Mouse (Mus musculus) embryonic facial prominence, embryonic 10.5 days (tissue): ENCODE measurements around the gene Pitx3. TPM values are rescaled to one million over a fixed set of nuclear protein-coding genes. Genes with fewer than 3 reads are reported as not detected.

Experiments
- DNase-seq: peaks from one replicate; pipeline ENCODE4 v3.0.0-alpha.2; 2017; ENCODE audit warnings: low spot score
- H3K27ac ChIP-seq: fragments of 300-500 bp; sonication (generic); replicated peaks from 2 replicates; pipeline ENCODE4 v1.5.1; 2016; ENCODE audit warnings: mild to moderate bottlenecking
- H3K27me3 ChIP-seq: fragments of 300-500 bp; sonication (generic); replicated peaks from 2 replicates; pipeline ENCODE4 v1.6.1; 2016; ENCODE audit warnings: low read depth, mild to moderate bottlenecking; ENCODE audit not compliant: poor library complexity, severe bottlenecking
- H3K36me3 ChIP-seq: fragments of 300-500 bp; sonication (generic); replicated peaks from 2 replicates; pipeline ENCODE4 v1.6.1; 2016; ENCODE audit warnings: mild to moderate bottlenecking, moderate library complexity
- H3K4me1 ChIP-seq: fragments of 300-500 bp; sonication (generic); 2 replicates; pipeline ENCODE4 v1.6.1; 2016
- H3K4me3 ChIP-seq: fragments of 300-500 bp; sonication (generic); 2 replicates; pipeline ENCODE4 v1.5.1; 2016; ENCODE audit warnings: mild to moderate bottlenecking, moderate library complexity
- H3K9me3 ChIP-seq: fragments of 300-500 bp; sonication (generic); 2 replicates; pipeline ENCODE4 v1.6.1; 2016; ENCODE audit warnings: mild to moderate bottlenecking
- WGBS: fragments of 180-500 bp; shearing (Covaris S2); methylation state at CpG from one replicate; pipeline ENCODE4 v1.1.7; 2016; 5-methylcytosine and 5-hydroxymethylcytosine counted together
- polyA plus RNA-seq: library from polyadenylated mRNA; unstranded; fragments of >200 nt; fragmentation: Nextera tagmentation; extraction: Ambion mirVana; gene quantifications from 2 replicates; pipeline ENCODE4 v1.2.1, GENCODE M21; 2016

Pitx3 gene
- polyA plus RNA-seq, 1 experiment from 2014 or later, result 0.71 TPM

DNA sequence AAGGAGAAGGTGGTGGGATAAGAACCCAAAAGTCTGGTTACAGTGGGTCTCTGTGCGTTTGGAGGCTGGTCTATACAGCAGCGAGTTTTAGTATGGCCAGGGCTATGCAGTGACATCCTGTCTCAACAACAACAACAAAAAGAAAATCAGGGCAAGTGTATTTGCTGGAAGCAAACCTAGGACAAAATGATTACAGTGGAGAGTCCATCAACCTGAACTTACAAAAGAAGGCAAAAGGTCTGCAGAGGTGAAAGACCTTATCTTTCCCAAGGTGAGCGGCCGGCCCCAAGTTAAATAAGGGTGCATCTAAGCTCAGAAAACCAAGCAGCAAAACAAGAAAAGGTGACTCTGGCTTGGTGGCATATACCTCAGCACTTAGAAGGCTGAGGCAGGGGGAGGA is 56.5 kb downstream of the Pitx3 start:
- no peak overlapping the region for H3K4me3 ChIP-seq
- no peaks in the 10 kb centered on the region for H3K4me1 ChIP-seq
- WGBS, result 84% methylated on average over 4 of the region's 4 CpGs

DNA sequence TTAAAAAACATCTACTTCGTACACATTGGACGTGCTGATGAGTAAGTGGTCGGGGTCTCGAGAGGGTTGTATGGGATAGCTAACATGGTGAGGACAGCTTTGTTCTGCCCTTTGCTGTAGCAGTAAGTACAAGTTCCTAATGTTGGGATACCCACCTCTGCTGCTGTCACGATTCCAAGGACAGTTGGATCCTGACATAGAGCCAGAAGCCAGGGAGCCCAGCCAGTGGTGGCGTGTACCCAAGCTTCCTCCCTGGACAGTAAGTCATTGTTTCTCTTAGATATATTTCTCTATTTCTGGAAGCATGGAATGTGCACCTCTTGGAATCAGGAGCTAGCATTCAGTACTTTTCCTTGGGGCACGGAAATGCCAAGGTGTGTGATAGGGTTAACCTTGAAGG is 60.3 kb downstream of the Pitx3 start:
- peak; percentile 5 for DNase-seq
- no peak overlapping the region for H3K4me3 ChIP-seq
- H3K4me1 ChIP-seq, result no peaks in the 10 kb centered on the region

More for the DNA sequence above, 56.5 kb downstream of the Pitx3 start:
- H3K27ac ChIP-seq, result no peak overlapping the region
- no peaks in the 10 kb centered on the region for H3K27me3 ChIP-seq
- peaks cover under 1% of the 10 kb centered on the region for H3K36me3 ChIP-seq
- H3K9me3 ChIP-seq, result no peaks in the 10 kb centered on the region
- DNase-seq, result no peak

DNA sequence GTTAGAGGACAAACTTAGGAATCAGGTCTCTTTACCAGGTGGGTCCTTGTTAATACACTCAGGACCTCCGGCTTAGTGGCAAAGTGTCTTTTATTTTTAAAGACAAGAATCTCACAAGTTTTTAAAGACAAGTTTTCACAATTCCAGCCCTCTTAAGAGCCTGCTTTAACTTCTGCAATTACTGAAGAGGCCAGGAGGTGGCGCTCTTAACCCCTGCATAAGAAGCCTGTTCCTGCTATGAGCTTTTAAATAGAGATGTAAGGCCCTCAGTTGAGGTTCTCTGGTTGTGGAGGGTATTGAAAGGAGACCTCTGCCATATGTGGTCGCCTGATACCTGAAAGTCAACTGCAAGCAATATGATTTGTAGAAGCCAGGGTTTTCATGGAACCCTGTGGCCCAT is 61.8 kb downstream of the Pitx3 start:
- WGBS, result 57% methylated on average over 3 of the region's 3 CpGs
- H3K27ac ChIP-seq, result no peak overlapping the region
- no peaks in the 10 kb centered on the region for H3K27me3 ChIP-seq
- H3K9me3 ChIP-seq, result no peaks in the 10 kb centered on the region
- H3K4me3 ChIP-seq, result no peak overlapping the region
- no peaks in the 10 kb centered on the region for H3K4me1 ChIP-seq
- peaks cover 54% of the 10 kb centered on the region for H3K36me3 ChIP-seq
- DNase-seq, result peak; percentile 50

More for the DNA sequence above, 60.3 kb downstream of the Pitx3 start:
- Histone ChIP-seq H3K27me3 (no peaks in the 10 kb centered on the region), H3K36me3 (peaks cover 39% of the 10 kb centered on the region), H3K9me3 (no peaks in the 10 kb centered on the region), H3K27ac (no peak overlapping the region)
- 83% methylated on average over 7 of the region's 7 CpGs for WGBS

Other genes starting within 250 kb of the Pitx3 start
- gene Armh3, start 149.8 kb downstream of the Pitx3 start, polyA plus RNA-seq, result 18.4 and 19.1 TPM in 2 replicates
- 4.4 and 5.0 TPM in 2 replicates for gene Hps6, start 144.8 kb downstream of the Pitx3 start, polyA plus RNA-seq
- 55.2 and 65.1 TPM in 2 replicates for gene Pprc1, start 103.4 kb downstream of the Pitx3 start, polyA plus RNA-seq
- gene Ldb1, start 103.1 kb downstream of the Pitx3 start, polyA plus RNA-seq, result 95.0 and 97.8 TPM in 2 replicates
- gene Nolc1, start 72.5 kb downstream of the Pitx3 start, polyA plus RNA-seq, result 161 and 167 TPM in 2 replicates
- gene Elovl3, start 16.4 kb downstream of the Pitx3 start, polyA plus RNA-seq, result 0.10 TPM in 1 of 2 replicates, not detected in the other
- gene Gbf1, start 4.2 kb upstream of the Pitx3 start, polyA plus RNA-seq, result 42.8 and 46.7 TPM in 2 replicates
- 5.6 and 5.7 TPM in 2 replicates for gene Nfkb2, start 156.0 kb upstream of the Pitx3 start, polyA plus RNA-seq
- 2.5 and 3.5 TPM in 2 replicates for gene Psd, start 178.8 kb upstream of the Pitx3 start, polyA plus RNA-seq
- 17.1 and 17.2 TPM in 2 replicates for gene Fbxl15, start 179.9 kb upstream of the Pitx3 start, polyA plus RNA-seq
- gene Cuedc2, start 190.4 kb upstream of the Pitx3 start, polyA plus RNA-seq, result 204 and 208 TPM in 2 replicates
- gene Mfsd13a, start 192.8 kb upstream of the Pitx3 start, polyA plus RNA-seq, result 8.0 and 8.4 TPM in 2 replicates
- gene 2310034G01Rik, start 202.0 kb upstream of the Pitx3 start, polyA plus RNA-seq, result 1.0 and 1.1 TPM in 2 replicates
- gene Actr1a, start 247.4 kb upstream of the Pitx3 start, polyA plus RNA-seq, result 164 and 170 TPM in 2 replicates
- gene Sufu, start 248.6 kb upstream of the Pitx3 start, polyA plus RNA-seq, result 50.5 and 53.4 TPM in 2 replicates